Mouse (Mus musculus): ENCODE data around the gene Auts2.
A peak's percentile ranks its signal among the peaks of the same experiment; 100 is the strongest.

DNA sequence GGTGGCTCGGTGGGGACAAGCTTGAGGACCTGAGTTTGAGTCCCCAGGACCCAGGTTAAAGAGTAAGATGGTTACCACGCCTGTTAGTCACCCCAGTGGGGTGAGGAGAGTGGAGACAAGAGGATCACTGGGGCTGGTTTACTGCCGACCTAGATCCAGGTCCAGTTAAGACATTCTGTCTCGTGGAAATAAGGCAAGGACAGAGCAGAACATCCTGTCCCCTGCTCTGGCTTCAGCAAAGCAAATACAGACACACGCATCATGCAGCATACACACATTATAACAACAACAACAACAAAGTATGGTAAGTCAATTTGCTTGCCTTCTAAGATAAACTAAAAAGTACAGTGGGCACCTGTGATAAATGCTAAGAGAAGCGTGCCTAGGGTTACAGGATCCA is 57.1 kb downstream of the Auts2 start:
- TF ChIP-seq CTCF (IDR thresholded peaks at IDR 0.05; ENCODE audit: low read depth) (no peak), EP300 (IDR thresholded peaks at IDR 0.05; ENCODE audit: low read depth) (0 out of 2 replicates have a peak, but pooled peaks have one; percentile 21)
